Mouse (Mus musculus) lung, embryonic 16.5 days (tissue): ENCODE measurements around the gene Pagr1b. TPM values are rescaled to one million over a fixed set of nuclear protein-coding genes. Genes with fewer than 3 reads are reported as not detected.

Experiments
- ATAC-seq: fragments of 200-750 bp; cut with Nextera tagmentation; 2 replicates; pipeline ENCODE4 v1.8.0; 2017; ENCODE audit warnings: low read depth, mild to moderate bottlenecking, moderate library complexity
- H3K27ac ChIP-seq: fragments of 300-500 bp; sonication (generic); 2 replicates; pipeline ENCODE4 v1.5.1; 2014; ENCODE audit warnings: mild to moderate bottlenecking, control low read depth, low read length
- H3K27me3 ChIP-seq: fragments of 300-500 bp; sonication (generic); 2 replicates; pipeline ENCODE4 v1.6.1; 2014; ENCODE audit warnings: low read depth, low read length, mixed read lengths; ENCODE audit not compliant: control insufficient read depth, insufficient read depth
- H3K36me3 ChIP-seq: fragments of 300-500 bp; sonication (generic); 2 replicates; pipeline ENCODE4 v1.6.1; 2014; ENCODE audit warnings: low read length; ENCODE audit not compliant: control insufficient read depth, insufficient read depth
- H3K4me1 ChIP-seq: fragments of 300-500 bp; sonication (generic); replicated peaks from 2 replicates; pipeline ENCODE4 v1.6.1; 2014; ENCODE audit warnings: low read length, mixed read lengths; ENCODE audit not compliant: control insufficient read depth, insufficient read depth
- H3K4me2 ChIP-seq: fragments of 300-500 bp; sonication (generic); 2 replicates; pipeline ENCODE4 v1.6.1; 2014; ENCODE audit warnings: low read depth, low read length, control low read depth
- H3K4me3 ChIP-seq: fragments of 300-500 bp; sonication (generic); 2 replicates; pipeline ENCODE4 v1.5.1; 2014; ENCODE audit warnings: mild to moderate bottlenecking, low read length, control low read depth
- H3K9ac ChIP-seq: fragments of 300-500 bp; sonication (generic); 2 replicates; pipeline ENCODE4 v1.6.1; 2014; ENCODE audit warnings: low read length, control low read depth
- H3K9me3 ChIP-seq: fragments of 300-500 bp; sonication (generic); 2 replicates; pipeline ENCODE4 v1.6.1; 2016; ENCODE audit warnings: low read length; ENCODE audit not compliant: control insufficient read depth
- WGBS: fragments of 180-500 bp; shearing (Covaris S2); extraction: QIAGEN DNeasy Blood & Tissue Kit; methylation state at CpG from one replicate; pipeline ENCODE4 v1.1.7; 2014; 5-methylcytosine and 5-hydroxymethylcytosine counted together
- polyA plus RNA-seq: library from polyadenylated mRNA; unstranded; fragments of >200 nt; fragmentation: Nextera tagmentation; extraction: Ambion mirVana; gene quantifications from 2 replicates; pipeline ENCODE4 v1.2.1, GENCODE M21; 2015

Gene Pagr1b
- polyA plus RNA-seq, 1 experiment from 2014 or later, result 0.62 TPM

DNA sequence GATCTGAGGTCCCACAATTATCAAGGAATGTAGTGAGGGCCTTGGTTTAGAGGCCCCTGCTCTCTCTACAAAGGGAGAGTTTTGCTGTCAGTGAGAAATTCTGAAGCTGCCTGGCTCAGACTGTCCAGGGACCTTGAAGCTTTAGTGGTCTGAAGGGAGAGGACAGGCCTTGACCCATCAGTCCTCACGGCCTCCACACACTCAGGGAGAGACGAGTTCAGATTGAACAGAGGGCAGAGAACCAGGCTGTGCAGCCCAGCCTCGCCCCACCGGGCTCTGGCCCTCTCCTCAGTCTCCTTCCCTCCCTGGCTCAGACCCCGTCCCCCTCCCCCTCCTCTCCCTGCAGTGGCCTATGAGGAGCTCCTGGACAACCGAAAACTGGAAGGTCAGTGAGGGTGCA, 48.9 kb downstream of the Pagr1b start:
- Histone ChIP-seq H3K27ac (no peak overlapping the region), H3K4me3 (no peak overlapping the region), H3K9me3 (no peaks in the 10 kb centered on the region), H3K4me2 (no peak overlapping the region), H3K9ac (no peak overlapping the region), H3K27me3 (peaks cover 10% of the 10 kb centered on the region), H3K36me3 (no peaks in the 10 kb centered on the region), H3K4me1 (no peaks in the 10 kb centered on the region)
- 69% methylated on average over 6 of the region's 6 CpGs for WGBS
- ATAC-seq, result no peak

GRCm38 (mm10) chr7:126965568-126965967, 50.7 kb downstream of the Pagr1b start:
- no peaks in the 10 kb centered on the region for H3K9me3 ChIP-seq
- H3K27me3 ChIP-seq, result peaks cover 10% of the 10 kb centered on the region
- ATAC-seq, result no peak
- H3K27ac ChIP-seq, result no peak overlapping the region
- no peaks in the 10 kb centered on the region for H3K4me1 ChIP-seq
- WGBS, result 39% methylated on average over 3 of the region's 3 CpGs
- no peak overlapping the region for H3K4me2 ChIP-seq
- no peaks in the 10 kb centered on the region for H3K36me3 ChIP-seq
- H3K4me3 ChIP-seq, result no peak overlapping the region
- H3K9ac ChIP-seq, result no peak overlapping the region

DNA sequence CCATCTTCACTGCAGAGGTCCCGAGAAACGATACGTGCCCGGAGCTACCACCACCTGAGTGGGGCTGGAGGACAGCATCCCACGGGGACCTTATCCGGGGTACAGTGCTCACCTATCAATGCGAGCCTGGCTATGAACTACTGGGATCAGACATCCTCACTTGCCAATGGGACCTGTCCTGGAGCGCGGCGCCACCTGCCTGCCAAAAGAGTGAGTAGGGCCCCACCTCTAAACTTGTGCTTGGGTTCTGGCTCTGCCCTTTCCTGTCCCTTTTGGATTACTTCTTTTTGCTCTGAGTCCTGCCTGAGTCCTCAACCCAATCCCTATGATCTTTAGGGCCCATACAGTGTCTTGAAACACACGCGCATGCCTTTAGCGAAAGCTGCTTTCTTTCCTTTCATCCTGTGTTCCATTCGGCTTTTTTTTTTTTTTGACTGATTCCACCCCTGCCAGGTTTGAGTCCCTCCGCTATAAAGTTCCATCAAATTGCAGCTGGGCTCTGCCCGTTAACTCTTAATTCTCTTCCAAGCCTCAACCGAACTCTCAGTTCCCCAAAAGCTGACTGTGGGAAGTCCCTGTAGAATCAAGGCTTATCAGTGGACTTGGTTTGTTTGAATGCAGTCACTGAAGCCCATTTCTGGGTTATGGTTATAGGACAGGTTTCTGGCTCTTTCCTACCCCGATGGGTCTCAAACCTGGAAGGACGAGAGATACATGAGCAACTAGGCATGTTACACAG, 52.6 kb downstream of the Pagr1b start:
- Histone ChIP-seq H3K36me3 (no peaks in the 10 kb centered on the region), H3K4me2 (no peak overlapping the region), H3K9me3 (no peaks in the 10 kb centered on the region), H3K27me3 (peaks cover 10% of the 10 kb centered on the region), H3K4me3 (no peak overlapping the region), H3K9ac (no peak overlapping the region), H3K4me1 (no peaks in the 10 kb centered on the region), H3K27ac (no peak overlapping the region)
- 0 out of 2 replicates have a peak, but pooled peaks have one; percentile 49 for ATAC-seq
- WGBS, result 27% methylated on average over 19 of the region's 19 CpGs

DNA sequence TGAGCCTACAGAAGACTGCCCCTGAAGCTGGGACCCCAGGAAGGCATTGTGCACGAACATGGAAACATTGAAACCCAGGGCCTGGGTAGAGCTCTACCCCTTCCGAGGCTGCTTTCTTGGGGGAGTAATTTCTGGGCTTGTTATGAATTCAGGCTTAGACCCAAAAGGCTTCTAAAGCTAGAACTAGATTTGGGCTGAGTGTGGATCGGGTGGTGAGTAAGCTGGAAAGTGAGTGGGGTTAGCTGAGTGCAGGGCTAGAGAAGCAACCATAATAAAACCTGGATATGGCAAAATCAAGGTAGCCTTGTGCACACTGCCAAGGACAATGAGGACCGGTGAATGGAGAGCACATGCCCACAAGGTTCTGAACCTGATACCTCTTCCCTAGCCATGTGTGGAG, 54.3 kb downstream of the Pagr1b start:
- H3K27me3 ChIP-seq, result peaks cover 10% of the 10 kb centered on the region
- 85% methylated on average over 4 of the region's 4 CpGs for WGBS
- H3K9me3 ChIP-seq, result no peaks in the 10 kb centered on the region
- H3K4me2 ChIP-seq, result no peak overlapping the region
- ATAC-seq, result no peak
- no peak overlapping the region for H3K4me3 ChIP-seq
- no peak overlapping the region for H3K27ac ChIP-seq
- no peak overlapping the region for H3K9ac ChIP-seq
- no peaks in the 10 kb centered on the region for H3K4me1 ChIP-seq
- H3K36me3 ChIP-seq, result no peaks in the 10 kb centered on the region

DNA sequence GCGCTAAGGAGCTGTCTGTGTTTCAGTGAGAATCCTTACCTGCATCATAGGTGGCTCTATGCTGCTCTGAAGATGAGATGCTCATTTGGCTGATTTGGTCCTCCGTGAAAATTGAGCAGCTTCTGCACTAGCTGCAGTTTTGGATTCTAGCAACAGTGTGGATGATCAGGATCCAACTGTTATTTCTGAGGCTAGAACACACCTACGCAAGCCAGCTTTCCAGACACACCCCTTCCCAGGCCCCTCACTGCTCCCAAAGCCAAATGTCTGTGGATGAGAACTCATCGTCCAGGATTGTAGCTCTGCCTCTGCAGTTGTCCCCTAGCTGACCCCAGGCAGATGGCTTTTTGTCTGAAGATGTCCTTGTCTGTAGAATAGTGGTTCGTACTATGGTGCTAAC, 55.2 kb downstream of the Pagr1b start:
- Histone ChIP-seq H3K4me2 (no peak overlapping the region), H3K4me1 (no peaks in the 10 kb centered on the region), H3K27me3 (peaks cover 10% of the 10 kb centered on the region), H3K27ac (no peak overlapping the region), H3K9me3 (no peaks in the 10 kb centered on the region), H3K36me3 (no peaks in the 10 kb centered on the region), H3K4me3 (no peak overlapping the region), H3K9ac (no peak overlapping the region)
- 81% methylated on average over 5 of the region's 5 CpGs for whole genome bisulfite sequencing
- no peak for ATAC-seq

DNA sequence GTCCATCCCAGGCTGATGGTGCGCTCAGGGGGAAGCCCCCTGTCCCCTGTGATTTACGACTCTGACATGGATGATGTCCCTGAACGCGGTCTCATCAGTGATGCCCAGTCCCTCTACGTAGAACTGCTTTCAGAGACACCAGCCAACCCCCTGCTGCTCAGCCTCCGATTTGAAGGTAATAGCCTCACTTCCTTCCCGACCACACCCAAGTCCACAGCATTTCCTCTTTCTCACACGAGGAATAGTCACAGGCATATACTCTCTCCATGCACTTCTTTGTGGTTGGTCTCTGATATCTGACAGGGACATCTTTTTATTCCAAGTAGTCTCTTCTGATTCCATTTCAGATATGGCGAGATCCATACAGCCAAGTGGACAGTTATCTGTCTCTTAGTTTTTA, 56.5 kb downstream of the Pagr1b start:
- no peak for ATAC-seq
- Histone ChIP-seq H3K27ac (no peak overlapping the region), H3K4me1 (no peaks in the 10 kb centered on the region), H3K4me3 (no peak overlapping the region), H3K4me2 (no peak overlapping the region), H3K9ac (no peak overlapping the region), H3K9me3 (no peaks in the 10 kb centered on the region), H3K27me3 (peaks cover 10% of the 10 kb centered on the region), H3K36me3 (no peaks in the 10 kb centered on the region)
- 46% methylated on average over 9 of the region's 9 CpGs for WGBS

GRCm38 (mm10) chr7:126955125-126955524, 61.2 kb downstream of the Pagr1b start:
- no peaks in the 10 kb centered on the region for H3K36me3 ChIP-seq
- H3K4me1 ChIP-seq, result no peaks in the 10 kb centered on the region
- no peak overlapping the region for H3K4me3 ChIP-seq
- no peak overlapping the region for H3K9ac ChIP-seq
- no peaks in the 10 kb centered on the region for H3K9me3 ChIP-seq
- no peak overlapping the region for H3K27ac ChIP-seq
- WGBS, result 63% methylated on average over 3 of the region's 3 CpGs
- no peak for ATAC-seq
- H3K27me3 ChIP-seq, result peaks cover 15% of the 10 kb centered on the region
- H3K4me2 ChIP-seq, result no peak overlapping the region

DNA sequence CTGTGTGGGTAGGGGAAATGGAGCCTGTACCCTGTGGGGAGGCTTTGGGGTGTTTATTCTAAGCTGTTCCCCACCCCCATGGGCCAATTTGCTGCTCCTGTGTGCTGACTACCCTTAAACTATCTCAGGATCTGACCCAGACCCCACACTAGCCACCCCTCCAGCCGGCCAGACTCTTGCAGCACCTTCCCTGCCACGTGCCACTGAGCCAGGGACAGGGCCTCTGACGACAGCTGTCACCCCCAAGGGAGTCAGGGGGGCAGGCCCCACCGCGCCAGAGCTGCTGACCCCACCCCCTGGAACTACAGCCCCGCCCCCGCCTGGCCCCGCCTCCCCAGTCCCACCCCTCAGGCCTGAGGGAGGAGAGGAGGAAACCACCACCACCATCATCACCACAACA, 63.6 kb downstream of the Pagr1b start:
- Histone ChIP-seq H3K4me2 (no peak overlapping the region), H3K4me3 (no peak overlapping the region), H3K36me3 (no peaks in the 10 kb centered on the region), H3K27me3 (peaks cover 18% of the 10 kb centered on the region), H3K9ac (no peak overlapping the region), H3K9me3 (no peaks in the 10 kb centered on the region), H3K27ac (no peak overlapping the region), H3K4me1 (no peaks in the 10 kb centered on the region; the same call in 1 of the 2 replicates)
- whole genome bisulfite sequencing, result 0% methylated on average over 8 of the region's 8 CpGs
- no peak for ATAC-seq

- H3K36me3 ChIP-seq, result no peaks in the 10 kb centered on the region
- ATAC-seq, result no peak
- H3K27ac ChIP-seq, result no peak overlapping the region
- peaks cover 18% of the 10 kb centered on the region for H3K27me3 ChIP-seq
- no peaks in the 10 kb centered on the region for H3K9me3 ChIP-seq
- 23% methylated on average over 4 of the region's 4 CpGs for WGBS
- H3K4me2 ChIP-seq, result no peak overlapping the region
- no peaks in the 10 kb centered on the region; the same call in 1 of the 2 replicates for H3K4me1 ChIP-seq
- no peak overlapping the region for H3K9ac ChIP-seq
- H3K4me3 ChIP-seq, result no peak overlapping the region
Measured at GRCm38 (mm10) chr7:126951741-126952140, 64.5 kb downstream of the Pagr1b start.
